Mouse (Mus musculus) midbrain, embryonic 16.5 days (tissue): ENCODE results near the gene Ghrhr. TPM values are rescaled to one million over a fixed set of nuclear protein-coding genes. Genes with fewer than 3 reads are reported as not detected.

Experiments
- ATAC-seq: fragments of 200-750 bp; cut with Nextera tagmentation; 2 replicates; pipeline ENCODE4 v1.8.0; 2017; ENCODE audit warnings: moderate TSS enrichment
- H3K27ac ChIP-seq: fragments of 300-500 bp; sonication (generic); 2 replicates; pipeline ENCODE4 v1.5.1; 2014; ENCODE audit warnings: mild to moderate bottlenecking, low read length, mixed read lengths
- H3K27me3 ChIP-seq: fragments of 300-500 bp; sonication (generic); 2 replicates; pipeline ENCODE4 v1.6.1; 2014; ENCODE audit warnings: low read depth, low read length, mixed read lengths; ENCODE audit not compliant: control insufficient read depth, insufficient read depth
- H3K36me3 ChIP-seq: fragments of 300-500 bp; sonication (generic); 2 replicates; pipeline ENCODE4 v1.6.1; 2014; ENCODE audit warnings: mild to moderate bottlenecking, low read length, moderate library complexity, mixed read lengths; ENCODE audit not compliant: control insufficient read depth, insufficient read depth
- H3K4me1 ChIP-seq: fragments of 300-500 bp; sonication (generic); 2 replicates; pipeline ENCODE4 v1.6.1; 2014; ENCODE audit warnings: mild to moderate bottlenecking, low read length, mixed read lengths; ENCODE audit not compliant: control insufficient read depth, insufficient read depth
- H3K4me2 ChIP-seq: fragments of 300-500 bp; sonication (generic); 2 replicates; pipeline ENCODE4 v1.6.1; 2014; ENCODE audit warnings: mild to moderate bottlenecking, low read length, mixed read lengths
- H3K4me3 ChIP-seq: fragments of 300-500 bp; sonication (generic); 2 replicates; pipeline ENCODE4 v1.5.1; 2014; ENCODE audit warnings: low read depth, mild to moderate bottlenecking, low read length, moderate library complexity, mixed read lengths
- H3K9ac ChIP-seq: fragments of 300-500 bp; sonication (generic); 2 replicates; pipeline ENCODE4 v1.6.1; 2014; ENCODE audit warnings: low read depth, low read length, mixed read lengths
- H3K9me3 ChIP-seq: fragments of 300-500 bp; sonication (generic); replicated peaks from 2 replicates; pipeline ENCODE4 v1.6.1; 2014; ENCODE audit warnings: mild to moderate bottlenecking, low read length, mixed read lengths; ENCODE audit not compliant: control insufficient read depth, poor library complexity, severe bottlenecking
- WGBS: fragments of 180-500 bp; shearing (Covaris S2); extraction: QIAGEN DNeasy Blood & Tissue Kit; methylation state at CpG from one replicate; pipeline ENCODE4 v1.1.7; 2014; 5-methylcytosine and 5-hydroxymethylcytosine counted together
- polyA plus RNA-seq: library from polyadenylated mRNA; unstranded; fragments of >200 nt; fragmentation: Nextera tagmentation; extraction: Ambion mirVana; gene quantifications from 2 replicates; pipeline ENCODE4 v1.2.1, GENCODE M21; 2015

Ghrhr gene
- polyA plus RNA-seq, 1 experiment from 2014 or later: not detected

- ATAC-seq: no peak
- WGBS: 63% methylated on average over 5 of the region's 5 CpGs
- H3K4me3 ChIP-seq: no peak overlapping the region
- no peak overlapping the region for H3K4me2 ChIP-seq
- H3K9ac ChIP-seq: no peak overlapping the region
- no peaks in the 10 kb centered on the region for H3K9me3 ChIP-seq
- H3K27ac ChIP-seq: no peak overlapping the region
- no peaks in the 10 kb centered on the region for H3K36me3 ChIP-seq
- no peaks in the 10 kb centered on the region for H3K27me3 ChIP-seq
- no peaks in the 10 kb centered on the region for H3K4me1 ChIP-seq
Observed at GRCm38 (mm10) chr6:55356976-55357635, 19.0 kb upstream of the Ghrhr start.

GRCm38 (mm10) chr6:55357636-55358031 lies 18.5 kb upstream of the Ghrhr start:
- Histone ChIP-seq H3K4me3 (no peak overlapping the region), H3K4me1 (no peaks in the 10 kb centered on the region), H3K36me3 (no peaks in the 10 kb centered on the region), H3K4me2 (no peak overlapping the region), H3K9me3 (no peaks in the 10 kb centered on the region), H3K9ac (no peak overlapping the region), H3K27me3 (no peaks in the 10 kb centered on the region), H3K27ac (no peak overlapping the region)
- WGBS: 57% methylated on average over 6 of the region's 6 CpGs
- ATAC-seq: no peak

- WGBS: 17% methylated on average over 2 of the region's 2 CpGs
- Histone ChIP-seq H3K9me3 (no peaks in the 10 kb centered on the region), H3K4me3 (no peak overlapping the region), H3K27me3 (no peaks in the 10 kb centered on the region), H3K4me1 (no peaks in the 10 kb centered on the region), H3K27ac (no peak overlapping the region), H3K9ac (no peak overlapping the region), H3K4me2 (no peak overlapping the region), H3K36me3 (no peaks in the 10 kb centered on the region)
- ATAC-seq: no peak
Observed at GRCm38 (mm10) chr6:55358731-55359143, 17.4 kb upstream of the Ghrhr start.

- no peak overlapping the region for H3K4me2 ChIP-seq
- no peak overlapping the region for H3K27ac ChIP-seq
- H3K4me1 ChIP-seq: no peaks in the 10 kb centered on the region
- no peaks in the 10 kb centered on the region for H3K27me3 ChIP-seq
- 100% methylated on average over 1 of the region's 1 CpGs for WGBS
- H3K9me3 ChIP-seq: no peaks in the 10 kb centered on the region
- no peaks in the 10 kb centered on the region for H3K36me3 ChIP-seq
- no peak for ATAC-seq
- no peak overlapping the region for H3K4me3 ChIP-seq
- no peak overlapping the region for H3K9ac ChIP-seq
Observed at GRCm38 (mm10) chr6:55362663-55363062, 13.4 kb upstream of the Ghrhr start.

- no peak overlapping the region for H3K27ac ChIP-seq
- ATAC-seq: no peak
- H3K36me3 ChIP-seq: no peaks in the 10 kb centered on the region
- H3K4me2 ChIP-seq: no peak overlapping the region
- H3K9me3 ChIP-seq: no peaks in the 10 kb centered on the region
- H3K27me3 ChIP-seq: no peaks in the 10 kb centered on the region
- no peak overlapping the region for H3K4me3 ChIP-seq
- H3K4me1 ChIP-seq: no peaks in the 10 kb centered on the region
- no peak overlapping the region for H3K9ac ChIP-seq
Observed at GRCm38 (mm10) chr6:55367126-55367525, 9.0 kb upstream of the Ghrhr start.

- Histone ChIP-seq H3K9ac (no peak overlapping the region), H3K27me3 (no peaks in the 10 kb centered on the region), H3K4me1 (no peaks in the 10 kb centered on the region), H3K4me3 (no peak overlapping the region), H3K4me2 (no peak overlapping the region), H3K9me3 (no peaks in the 10 kb centered on the region), H3K36me3 (no peaks in the 10 kb centered on the region), H3K27ac (no peak overlapping the region)
- WGBS: 88% methylated on average over 6 of the region's 6 CpGs
- no peak for ATAC-seq
Observed at GRCm38 (mm10) chr6:55370831-55371230, 5.3 kb upstream of the Ghrhr start.

- ATAC-seq: no peak
- WGBS: 80% methylated on average over 5 of the region's 5 CpGs
- H3K9ac ChIP-seq: no peak overlapping the region
Observed at GRCm38 (mm10) chr6:55376511-55376910, 416 bp downstream of the Ghrhr start.

GRCm38 (mm10) chr6:55377461-55377860 lies 1.4 kb downstream of the Ghrhr start:
- H3K27ac ChIP-seq: no peak overlapping the region
- no peak overlapping the region for H3K4me3 ChIP-seq
- no peak overlapping the region for H3K4me2 ChIP-seq
- no peaks in the 10 kb centered on the region for H3K4me1 ChIP-seq
- no peaks in the 10 kb centered on the region for H3K36me3 ChIP-seq
- 90% methylated on average over 4 of the region's 4 CpGs for WGBS
- no peaks in the 10 kb centered on the region for H3K27me3 ChIP-seq
- no peaks in the 10 kb centered on the region for H3K9me3 ChIP-seq
- no peak overlapping the region for H3K9ac ChIP-seq
- ATAC-seq: no peak

More at GRCm38 (mm10) chr6:55376511-55376910, 416 bp downstream of the Ghrhr start:
- Histone ChIP-seq H3K4me1 (no peaks in the 10 kb centered on the region), H3K9me3 (no peaks in the 10 kb centered on the region), H3K27ac (no peak overlapping the region), H3K4me3 (no peak overlapping the region), H3K4me2 (no peak overlapping the region), H3K27me3 (no peaks in the 10 kb centered on the region), H3K36me3 (no peaks in the 10 kb centered on the region)

- Histone ChIP-seq H3K27ac (no peak overlapping the region), H3K9me3 (no peaks in the 10 kb centered on the region), H3K36me3 (no peaks in the 10 kb centered on the region), H3K27me3 (no peaks in the 10 kb centered on the region), H3K4me3 (no peak overlapping the region), H3K4me1 (no peaks in the 10 kb centered on the region), H3K9ac (no peak overlapping the region), H3K4me2 (no peak overlapping the region)
- peak; percentile 57 for ATAC-seq
- WGBS: 43% methylated on average over 3 of the region's 3 CpGs
Observed at GRCm38 (mm10) chr6:55379641-55380335, 3.7 kb downstream of the Ghrhr start.
